Mouse (Mus musculus) erythroblast, embryonic 14.5 days (primary cell): ENCODE data around the gene Akt1. TPM values are rescaled to one million over a fixed set of nuclear protein-coding genes. Genes with fewer than 3 reads are reported as not detected.

Experiments used
- H3K27me3 ChIP-seq: 2 replicates; pipeline ENCODE4 v1.6.1; 2012; ENCODE audit warnings: inconsistent platforms; ENCODE audit not compliant: control insufficient read depth
- H3K36me3 ChIP-seq: 2 replicates; pipeline ENCODE4 v1.6.1; 2012; ENCODE audit warnings: mild to moderate bottlenecking, inconsistent platforms; ENCODE audit not compliant: control insufficient read depth
- H3K4me1 ChIP-seq: 2 replicates; pipeline ENCODE4 v1.6.1; 2012; ENCODE audit warnings: inconsistent platforms; ENCODE audit not compliant: control insufficient read depth
- H3K4me3 ChIP-seq: replicated peaks from 2 replicates; pipeline ENCODE3; 2012; ENCODE audit warnings: moderate library complexity, mild to moderate bottlenecking, inconsistent platforms
- H3K9me3 ChIP-seq: 2 replicates; pipeline ENCODE4 v1.6.1; 2012; ENCODE audit warnings: low read length, inconsistent platforms, mixed read lengths; ENCODE audit not compliant: control insufficient read depth
- GATA1 ChIP-seq: IDR thresholded peaks from 2 replicates; pipeline ENCODE4 v1.6.1; 2012; ENCODE audit warnings: low read length, inconsistent platforms, mixed read lengths
- TAL1 ChIP-seq: IDR thresholded peaks from 3 replicates; pipeline ENCODE4 v1.6.1; 2012; ENCODE audit warnings: low read length, inconsistent platforms, mixed read lengths
- polyA plus RNA-seq: library from polyadenylated mRNA; stranded (reverse); fragments of >175 nt; gene quantifications from 2 replicates; pipeline ENCODE4 v1.2.3, GENCODE M21; 2012

The Akt1 gene
- polyA plus RNA-seq, 1 experiment = 15.2 TPM

DNA sequence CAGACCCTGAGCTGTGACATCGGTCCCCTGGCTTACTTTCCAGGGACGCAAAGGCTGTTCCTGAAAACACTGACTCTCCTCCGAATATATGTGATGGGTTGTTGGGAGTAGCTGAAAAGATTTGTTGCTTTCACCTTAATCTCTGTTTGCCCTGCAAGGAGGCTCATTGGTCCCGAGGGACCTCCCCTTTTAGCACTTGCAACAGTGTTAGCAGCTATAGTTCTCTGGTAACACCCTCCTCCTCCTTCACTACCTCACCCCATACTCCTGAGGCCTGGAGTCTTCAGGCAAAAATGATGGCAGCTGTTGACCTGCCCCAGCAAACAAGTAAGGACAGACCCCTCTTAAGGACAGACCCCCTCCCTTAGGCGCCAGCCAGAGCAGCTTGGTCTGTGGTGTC lies 44.3 kb upstream of the Akt1 start:
- TF ChIP-seq TAL1 (no peak), GATA1 (no peak)
- peaks cover 9% of the 10 kb centered on the region for H3K4me1 ChIP-seq
- H3K27me3 ChIP-seq = peaks cover 42% of the 10 kb centered on the region
- no peak overlapping the region for H3K4me3 ChIP-seq
- no peaks in the 10 kb centered on the region for H3K9me3 ChIP-seq
- H3K36me3 ChIP-seq = no peaks in the 10 kb centered on the region; the same call in 1 of the 2 replicates

DNA sequence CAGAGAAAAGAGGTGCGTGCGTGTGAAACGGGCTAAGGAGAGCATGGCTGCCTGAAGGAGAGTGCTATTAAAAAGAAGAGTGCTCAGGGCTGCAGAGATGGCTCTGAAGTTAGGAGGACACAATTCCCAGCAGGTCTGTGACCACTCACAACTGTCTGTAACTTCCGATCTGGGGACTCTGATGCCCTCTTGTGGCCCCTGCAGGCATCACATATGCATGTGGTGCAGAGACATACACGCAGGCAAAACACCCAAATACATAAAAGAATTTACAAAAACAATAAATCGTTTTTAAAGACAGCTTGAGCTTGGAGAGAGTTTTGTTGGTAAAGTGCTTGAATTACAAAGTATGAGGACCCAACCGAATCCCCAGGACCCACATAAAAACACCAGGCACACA lies 42.5 kb upstream of the Akt1 start:
- H3K4me3 ChIP-seq = no peak overlapping the region
- H3K36me3 ChIP-seq = no peaks in the 10 kb centered on the region; the same call in 1 of the 2 replicates
- peaks cover 26% of the 10 kb centered on the region for H3K27me3 ChIP-seq
- TF ChIP-seq TAL1 = no peak
- no peak for TF ChIP-seq GATA1
- peaks cover 4% of the 10 kb centered on the region for H3K4me1 ChIP-seq
- H3K9me3 ChIP-seq = 0 out of 2 replicates have a peak, but pooled peaks cover 3% of the 10 kb centered on the region

DNA sequence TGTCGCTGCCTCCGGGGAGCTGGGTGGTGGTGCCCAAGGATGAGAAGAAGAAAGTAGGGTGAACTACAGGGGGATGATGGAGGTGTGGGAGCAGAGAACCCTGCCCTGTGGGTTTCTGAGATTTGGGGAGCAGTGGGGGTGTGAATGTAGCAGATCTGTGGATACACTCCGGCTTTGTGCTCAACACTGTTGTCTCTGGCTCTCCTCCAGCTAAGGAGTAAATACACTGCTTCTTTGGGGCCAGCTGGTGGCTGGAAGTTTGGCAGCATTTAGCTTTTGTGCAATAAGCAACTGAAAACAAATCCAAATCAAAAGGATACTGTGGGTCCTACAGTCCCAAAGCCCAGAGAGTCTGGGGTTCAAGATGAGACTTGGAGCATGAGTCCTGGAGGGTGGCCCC lies 39.3 kb upstream of the Akt1 start:
- no peak overlapping the region for H3K4me3 ChIP-seq
- no peaks in the 10 kb centered on the region for H3K4me1 ChIP-seq
- TF ChIP-seq TAL1 (no peak), GATA1 (no peak)
- H3K9me3 ChIP-seq = 0 out of 2 replicates have a peak, but pooled peaks cover 3% of the 10 kb centered on the region
- H3K36me3 ChIP-seq = no peaks in the 10 kb centered on the region; the same call in 1 of the 2 replicates
- peaks cover 6% of the 10 kb centered on the region for H3K27me3 ChIP-seq

DNA sequence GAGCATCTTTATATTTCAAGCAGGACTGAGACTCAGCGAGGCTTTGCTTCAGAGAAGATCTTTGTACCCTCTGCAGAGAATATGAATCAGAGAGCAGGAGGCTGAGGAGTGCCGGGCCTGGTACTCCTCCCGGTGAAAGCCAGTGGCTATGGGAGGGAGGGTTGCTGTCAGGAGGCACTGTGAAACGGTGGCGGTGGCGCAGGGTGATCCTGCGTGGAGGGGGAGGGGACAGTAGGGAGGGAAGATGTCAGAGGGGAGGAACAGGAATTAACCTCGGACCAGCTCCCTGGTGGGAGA lies 32.8 kb upstream of the Akt1 start:
- Histone ChIP-seq H3K27me3 (peaks cover 39% of the 10 kb centered on the region), H3K4me1 (peaks cover 7% of the 10 kb centered on the region), H3K4me3 (no peak overlapping the region), H3K36me3 (no peaks in the 10 kb centered on the region), H3K9me3 (0 out of 2 replicates have a peak, but pooled peaks cover under 1% of the 10 kb centered on the region)
- TF ChIP-seq GATA1 (no peak), TAL1 (no peak)

DNA sequence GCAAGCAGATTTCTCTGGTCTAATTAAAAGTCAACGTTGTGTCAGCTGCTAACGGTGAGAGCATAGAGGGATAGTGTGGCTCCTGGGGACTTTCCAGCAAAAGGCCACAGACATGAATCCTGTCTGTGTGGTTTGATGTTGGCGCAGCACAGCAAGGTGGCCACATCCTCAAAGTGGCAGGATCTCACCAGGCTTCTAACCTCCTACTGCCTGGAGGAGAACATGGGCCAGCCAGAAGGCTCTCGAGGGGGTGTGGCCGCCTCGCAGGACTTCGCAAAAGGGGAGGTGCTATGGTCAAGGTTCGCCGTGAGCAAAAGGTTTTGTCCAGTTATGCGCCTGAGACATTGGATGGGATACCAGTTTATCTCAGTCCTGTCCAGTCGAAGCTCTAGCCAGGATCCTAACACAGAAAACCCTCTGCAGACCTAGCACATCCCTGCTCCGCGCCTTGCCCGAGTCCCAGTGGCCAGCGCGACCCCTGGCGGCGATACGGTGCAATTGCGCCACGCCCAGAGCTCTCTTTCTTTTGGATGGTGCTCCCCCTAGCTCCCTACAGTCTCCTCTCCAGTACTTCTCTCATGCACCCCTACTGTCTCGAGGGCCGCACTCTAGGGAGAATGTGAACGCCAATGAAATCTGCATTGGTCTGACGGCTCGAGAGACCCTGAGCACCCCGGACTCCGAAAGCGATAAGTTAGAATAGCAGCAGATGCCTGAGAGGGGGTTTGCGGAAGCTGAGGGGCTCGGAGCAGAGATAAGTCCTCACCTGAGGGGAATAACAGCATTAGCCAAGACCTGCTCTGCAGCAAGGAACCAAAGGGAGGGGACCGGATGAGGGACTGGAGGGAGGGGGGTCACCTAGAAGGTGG lies 32.3 kb upstream of the Akt1 start:
- Histone ChIP-seq H3K36me3 (no peaks in the 10 kb centered on the region), H3K4me3 (no peak overlapping the region), H3K9me3 (no peaks in the 10 kb centered on the region), H3K27me3 (peaks cover 43% of the 10 kb centered on the region), H3K4me1 (peaks cover 7% of the 10 kb centered on the region)
- no peak for TF ChIP-seq TAL1
- TF ChIP-seq GATA1 = no peak

DNA sequence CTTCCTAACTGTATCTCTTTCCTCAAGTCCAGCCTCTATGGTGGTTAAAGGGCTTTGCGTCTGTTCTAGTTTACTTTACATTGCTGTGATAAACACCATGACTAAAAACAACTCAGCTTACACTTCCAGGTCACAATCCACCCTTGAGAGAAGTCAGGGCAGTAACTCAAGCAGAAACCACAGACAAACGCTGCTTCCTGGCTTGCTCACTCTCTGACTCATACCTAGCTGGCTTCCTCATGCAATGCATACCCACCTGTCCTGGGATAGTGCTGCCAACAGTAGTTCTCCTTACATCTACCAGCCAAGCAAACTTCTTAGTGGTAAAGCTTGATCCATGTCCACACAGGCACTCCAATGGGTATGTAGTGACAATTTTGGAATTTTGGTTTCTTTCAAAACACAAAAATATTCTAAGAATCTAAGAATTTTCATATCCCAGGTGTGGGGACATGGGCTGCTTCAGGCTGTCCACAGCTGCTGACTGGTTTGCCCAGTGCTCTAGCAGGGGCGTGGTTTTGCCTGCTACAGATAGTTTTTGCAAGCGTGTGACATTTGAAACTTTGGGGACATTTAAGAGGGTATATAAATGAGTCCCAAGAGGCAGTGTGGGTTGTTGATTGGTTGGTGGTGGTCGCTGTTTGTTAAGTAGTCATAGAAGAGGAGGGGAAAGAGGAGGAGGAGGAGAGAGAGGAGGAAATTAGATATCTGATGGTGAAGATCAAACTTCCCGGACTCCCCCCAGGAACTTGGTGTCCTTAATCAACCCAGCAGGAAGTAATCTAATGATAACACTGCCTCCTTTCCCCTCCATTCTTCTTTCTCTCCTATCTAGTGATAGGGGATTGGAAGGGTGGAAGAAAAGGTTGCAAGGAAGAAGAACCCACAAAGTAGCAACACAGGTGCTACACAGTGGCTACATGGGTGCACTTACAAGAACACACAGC lies 28.0 kb upstream of the Akt1 start:
- no peak for TF ChIP-seq GATA1
- no peak for TF ChIP-seq TAL1
- H3K36me3 ChIP-seq = no peaks in the 10 kb centered on the region
- peaks cover 65% of the 10 kb centered on the region for H3K27me3 ChIP-seq
- H3K4me1 ChIP-seq = peaks cover 7% of the 10 kb centered on the region
- no peak overlapping the region for H3K4me3 ChIP-seq
- H3K9me3 ChIP-seq = no peaks in the 10 kb centered on the region

DNA sequence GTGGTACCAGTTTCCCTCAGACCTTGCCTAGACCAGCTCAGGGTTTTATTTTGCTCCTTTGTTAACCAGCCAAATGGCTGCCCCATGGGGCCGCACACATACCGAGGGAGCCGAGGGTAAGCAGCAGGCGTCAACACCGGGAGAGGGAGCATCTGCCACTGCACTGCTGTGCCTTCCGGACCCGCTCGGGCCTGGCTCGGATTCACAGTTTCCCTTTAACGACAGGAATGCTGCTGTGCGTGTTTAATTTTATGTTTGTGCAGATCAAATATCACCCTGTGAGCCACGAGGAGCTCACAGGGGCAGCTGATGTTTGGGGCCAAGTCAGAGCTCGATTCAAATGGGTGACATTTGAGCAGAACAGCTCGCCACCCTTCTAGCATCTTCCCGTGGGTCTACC lies 25.8 kb upstream of the Akt1 start:
- TF ChIP-seq GATA1 (no peak), TAL1 (no peak)
- Histone ChIP-seq H3K36me3 (no peaks in the 10 kb centered on the region), H3K9me3 (no peaks in the 10 kb centered on the region), H3K4me1 (no peaks in the 10 kb centered on the region), H3K4me3 (no peak overlapping the region), H3K27me3 (peaks cover 53% of the 10 kb centered on the region)

DNA sequence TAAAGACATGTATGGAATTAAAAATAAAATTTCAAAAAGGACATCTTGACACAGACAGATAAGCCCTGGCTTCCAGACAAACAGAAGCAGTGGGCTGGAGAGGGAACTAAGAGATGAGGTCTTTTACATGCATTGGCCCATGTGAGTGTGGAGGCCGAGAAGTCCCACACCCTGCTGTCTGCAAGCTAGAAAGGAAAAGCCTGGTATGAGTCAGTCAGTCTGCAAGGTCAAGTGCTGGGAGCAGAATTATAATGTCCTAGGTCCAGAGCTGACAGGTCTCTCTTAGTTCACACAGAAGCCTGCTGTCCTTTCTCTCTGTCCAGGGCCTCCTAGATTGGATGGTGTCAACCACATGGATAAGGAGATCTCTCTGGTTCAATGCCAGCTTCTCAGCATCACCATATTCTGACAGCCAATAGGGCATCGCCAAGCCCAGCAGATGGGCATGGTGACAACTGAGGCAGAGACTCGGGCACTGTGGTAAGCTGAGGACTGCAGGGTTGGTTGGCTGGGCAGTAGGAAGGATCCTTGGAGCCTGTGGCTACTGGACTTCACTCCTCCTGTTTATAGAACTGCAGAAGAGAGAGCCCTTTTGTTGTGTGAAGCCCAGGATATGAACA lies 22.2 kb upstream of the Akt1 start:
- no peaks in the 10 kb centered on the region for H3K36me3 ChIP-seq
- H3K4me1 ChIP-seq = peaks cover 21% of the 10 kb centered on the region
- H3K4me3 ChIP-seq = no peak overlapping the region
- TF ChIP-seq GATA1 = no peak
- no peak for TF ChIP-seq TAL1
- H3K9me3 ChIP-seq = no peaks in the 10 kb centered on the region
- H3K27me3 ChIP-seq = peaks cover 39% of the 10 kb centered on the region

DNA sequence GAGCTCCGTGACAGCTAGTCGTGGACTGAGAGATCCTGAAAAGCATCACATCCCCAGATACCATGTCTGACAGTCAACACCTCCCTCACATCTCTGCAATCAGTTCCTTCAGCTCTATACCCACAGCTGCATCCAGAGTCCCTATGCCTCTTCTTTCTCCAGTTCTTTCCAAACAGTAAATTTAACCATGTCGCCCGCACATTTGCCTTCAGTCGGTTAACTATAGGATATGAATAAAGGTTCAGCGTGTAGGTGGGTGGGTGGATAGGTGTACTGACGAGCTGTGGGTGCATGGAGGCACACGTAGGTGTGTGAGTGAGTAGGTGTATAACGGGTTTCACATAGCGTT lies 19.4 kb upstream of the Akt1 start:
- peaks cover 23% of the 10 kb centered on the region for H3K27me3 ChIP-seq
- TF ChIP-seq GATA1 (no peak), TAL1 (no peak)
- no peaks in the 10 kb centered on the region for H3K36me3 ChIP-seq
- peak overlapping the region; percentile 67 for H3K4me3 ChIP-seq
- no peaks in the 10 kb centered on the region for H3K9me3 ChIP-seq
- H3K4me1 ChIP-seq = peaks cover 21% of the 10 kb centered on the region
